Mouse (Mus musculus) adrenal gland, postnatal 4 days (tissue): ENCODE results near the gene Lgals9. TPM values are rescaled to one million over a fixed set of nuclear protein-coding genes. Genes with fewer than 3 reads are reported as not detected.

Source experiments
- DNase-seq, 2 experiments: peaks; one replicate each; pipeline ENCODE4 v3.0.0; 2021 to 2022; ENCODE audit warnings: low spot score in 2 of 2, mixed read lengths in 2 of 2
- total RNA-seq, 2 experiments: library from RNA; stranded (reverse); gene quantifications; 2 replicates each; pipeline ENCODE4 v1.2.3; 2021

Gene Lgals9
- total RNA-seq, 2 experiments from 2014 or later, result 32.6 to 57.1 TPM

DNA sequence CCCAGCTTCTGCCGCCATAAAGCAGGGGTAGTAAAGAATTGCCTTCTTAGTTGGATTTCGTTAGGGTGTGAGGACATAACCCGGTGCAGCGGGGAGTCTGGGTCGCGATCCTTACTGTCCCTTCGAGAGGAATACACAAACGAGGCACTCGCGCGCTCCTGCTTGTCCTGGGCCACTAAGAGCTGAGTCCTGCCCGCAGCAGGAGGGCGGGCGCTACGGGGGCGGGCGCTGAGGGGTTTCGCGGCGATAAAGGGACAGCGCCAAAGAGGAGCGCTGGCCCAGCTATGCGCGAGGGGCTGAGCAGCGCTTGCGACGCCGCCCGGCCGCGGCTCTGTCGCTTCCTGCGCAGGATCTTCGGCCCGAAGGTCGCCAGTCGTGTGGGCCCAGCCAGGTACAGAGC lies 59.8 kb downstream of the Lgals9 start:
- peak in 1 of 2 experiments; percentile 7 for DNase-seq

DNA sequence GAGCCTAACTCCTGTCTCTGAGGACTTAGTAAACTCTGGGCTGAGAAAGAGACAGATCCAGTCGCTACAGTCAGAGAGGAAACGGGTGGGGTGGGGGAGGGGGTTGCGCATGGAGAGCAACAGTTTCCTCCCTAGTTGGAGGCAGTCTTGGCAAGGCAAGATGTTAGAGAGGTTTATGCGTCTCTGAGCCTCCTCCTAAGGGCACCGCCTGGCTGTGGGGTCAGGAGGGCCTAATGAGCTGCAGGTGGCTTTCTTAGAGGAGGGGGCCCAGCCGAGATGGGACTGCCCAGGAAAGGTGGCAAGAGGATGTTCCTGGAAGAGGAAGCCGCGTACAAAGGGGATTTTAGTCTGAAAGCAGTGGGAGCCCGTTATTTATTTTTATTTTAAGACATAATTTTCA lies 60.6 kb downstream of the Lgals9 start:
- DNase-seq, result no peak

DNA sequence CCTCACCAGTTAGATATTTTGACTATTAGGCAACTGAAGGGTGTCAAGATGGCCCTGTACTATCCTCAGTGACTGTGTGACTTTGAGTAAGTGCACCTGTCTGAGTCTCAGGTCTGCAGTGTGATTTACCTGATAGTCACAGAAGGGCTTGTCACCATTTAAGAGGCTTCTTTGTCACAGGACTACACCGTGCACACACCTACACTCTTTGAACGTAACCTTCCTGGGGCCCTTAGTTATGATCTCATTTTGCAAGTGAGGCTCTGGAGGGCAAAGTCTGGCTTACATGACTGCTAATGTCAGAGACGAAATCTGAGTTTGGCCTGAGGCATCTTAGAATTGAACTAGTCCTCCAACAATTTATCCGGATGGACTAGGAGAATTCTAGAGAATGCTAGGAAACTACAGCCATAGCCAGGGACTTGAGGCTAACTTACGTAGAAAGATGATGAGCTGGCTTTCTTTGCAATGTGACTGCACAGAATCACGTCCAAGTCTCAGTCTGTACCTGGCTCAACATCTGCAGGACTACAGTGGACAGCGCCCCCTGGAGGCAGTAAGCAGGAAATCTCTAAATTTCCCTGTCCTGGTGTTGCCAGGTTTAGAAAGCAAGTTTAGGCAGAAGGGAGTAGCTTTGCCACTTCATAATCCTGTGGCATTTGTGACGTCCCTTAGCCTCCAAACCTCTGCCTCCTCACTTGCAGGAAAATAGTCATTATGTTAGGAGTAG lies 61.9 kb downstream of the Lgals9 start:
- peak in 1 of 2 experiments; percentile 14 for DNase-seq

DNA sequence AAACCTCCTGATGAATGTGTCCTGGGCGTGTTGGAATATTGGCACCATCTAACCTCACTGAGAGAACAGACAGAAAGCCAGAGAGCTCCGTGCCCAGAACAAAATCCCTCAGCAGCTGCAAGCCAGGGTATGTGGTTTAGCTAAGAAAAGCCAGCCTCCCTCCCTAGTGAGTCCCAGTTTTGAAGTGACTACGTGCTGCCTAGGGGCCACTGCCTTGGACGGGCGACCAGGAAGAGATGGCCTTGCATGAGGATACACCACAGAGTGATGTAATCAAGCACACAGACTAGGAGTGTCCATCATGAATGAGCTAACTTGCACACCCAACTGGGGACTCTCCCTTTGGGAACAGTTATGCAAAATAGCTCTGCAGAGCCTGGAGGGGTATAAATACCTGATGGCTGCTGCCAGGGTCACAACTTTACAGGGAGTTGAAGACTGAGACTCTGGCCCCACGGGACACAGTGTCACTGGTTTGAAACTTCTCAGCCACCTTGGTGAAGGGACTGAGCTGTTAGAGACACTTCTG lies 64.3 kb downstream of the Lgals9 start, which contains the start of gene Nos2:
Gene Nos2, plus strand, starts transcription at position 377 of the 529 bp plus-strand sequence.
- no peak for DNase-seq

DNA sequence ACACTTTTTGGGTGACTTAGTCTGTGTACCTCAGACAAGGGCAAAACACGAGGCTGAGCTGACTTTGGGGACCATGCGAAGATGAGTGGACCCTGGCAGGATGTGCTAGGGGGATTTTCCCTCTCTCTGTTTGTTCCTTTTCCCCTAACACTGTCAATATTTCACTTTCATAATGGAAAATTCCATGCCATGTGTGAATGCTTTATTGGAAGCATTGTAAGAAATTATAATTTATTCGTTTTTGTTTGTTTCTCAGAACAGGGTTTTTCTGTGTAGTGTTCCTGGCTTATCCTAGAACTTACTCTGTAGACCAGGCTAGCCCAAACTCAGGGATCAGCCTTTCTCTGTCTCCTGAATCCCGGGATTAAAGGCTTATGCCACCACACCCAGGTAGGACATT lies 65.0 kb downstream of the Lgals9 start:
- no peak for DNase-seq

DNA sequence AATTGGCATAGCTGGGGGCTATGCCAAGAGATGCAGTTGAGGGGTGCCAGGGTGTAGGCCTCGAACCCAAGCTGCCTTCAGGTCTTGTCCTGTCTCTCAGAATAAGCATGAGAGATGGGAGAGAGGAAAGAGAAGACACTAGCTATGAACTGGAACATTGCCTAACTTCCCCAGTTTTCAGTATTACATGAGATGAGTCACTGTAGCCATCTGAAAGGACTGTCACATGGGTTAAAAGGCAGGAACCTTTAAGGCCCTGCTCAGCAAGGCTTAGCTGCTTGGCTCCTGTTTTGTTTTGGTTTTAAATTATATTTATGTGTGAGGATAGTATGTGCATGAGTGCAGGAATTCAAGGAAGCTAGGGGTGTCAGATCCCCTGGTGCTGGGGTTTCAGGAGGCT lies 68.3 kb downstream of the Lgals9 start:
- DNase-seq, result no peak

DNA sequence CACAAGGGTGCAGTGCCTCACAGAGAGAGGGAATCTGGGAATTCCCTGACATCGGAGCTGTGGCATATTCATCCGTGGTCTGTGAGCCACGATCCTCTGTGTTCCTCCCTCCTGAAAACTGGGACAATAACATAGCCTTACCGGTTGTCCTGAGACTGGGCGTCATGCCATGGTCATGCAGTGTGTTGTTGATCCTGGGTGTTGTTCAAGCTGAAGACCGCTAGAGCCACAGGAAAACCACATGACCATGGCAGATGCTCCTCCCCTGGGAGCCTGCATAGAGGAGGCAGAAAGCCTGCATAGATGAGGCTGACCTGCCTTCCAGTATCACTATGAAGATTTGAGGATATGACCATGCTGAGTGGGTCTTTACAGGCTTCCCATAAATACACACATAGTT lies 69.3 kb downstream of the Lgals9 start:
- no peak for DNase-seq

Other genes with a start within 250 kb of the Lgals9 start
- 10 to 100 TPM; 46.8 to 50.9 TPM for gene Ccnq, start 233.2 kb downstream of the Lgals9 start, total RNA-seq
- gene Lyrm9, start 158.4 kb downstream of the Lgals9 start, total RNA-seq, result 10 to 100 TPM; 24.2 to 28.6 TPM
- 1 to 10 TPM; 1.7 to 2.7 TPM for gene Nos2, start 64.2 kb downstream of the Lgals9 start, total RNA-seq
- 10 to 100 TPM; 16.0 to 16.9 TPM for gene Ksr1, start 161.5 kb upstream of the Lgals9 start, total RNA-seq